Mouse (Mus musculus) activated CD4-positive, CD25-positive, alpha-beta regulatory T cell (primary cell): ENCODE results near the gene Pou4f2. TPM values are rescaled to one million over a fixed set of nuclear protein-coding genes. Genes with fewer than 3 reads are reported as not detected.

Experiments used
- polyA plus RNA-seq, 2 experiments: library from polyadenylated mRNA; unstranded; fragments of 100-300 nt; shearing (Covaris generic); gene quantifications; one replicate each; pipeline ENCODE4 v1.2.1; 2017

Pou4f2 gene
- not detected for polyA plus RNA-seq

GRCm38 (mm10) chr8:78436071-78436651, at the start of gene Pou4f2:
Pou4f2 (minus strand) TSS chr8:78436645.

Other genes starting within 250 kb of the Pou4f2 start
- not detected for gene Ttc29, start 223.3 kb downstream of the Pou4f2 start, polyA plus RNA-seq
- 100 to 1,000 TPM; 101 to 124 TPM for gene Rbmxl1, start 72.3 kb upstream of the Pou4f2 start, polyA plus RNA-seq
- 10 to 100 TPM; 18.1 to 25.0 TPM for gene Slc10a7, start 72.7 kb upstream of the Pou4f2 start, polyA plus RNA-seq